Mouse (Mus musculus) lung, embryonic 16.5 days (tissue): Measurements from ENCODE around the gene Psmd9. TPM values are rescaled to one million over a fixed set of nuclear protein-coding genes. Genes with fewer than 3 reads are reported as not detected.
A peak's percentile ranks its signal among the peaks of the same experiment; 100 is the strongest.

Experiments
- ATAC-seq: fragments of 200-750 bp; cut with Nextera tagmentation; 2 replicates; pipeline ENCODE4 v1.8.0; 2017; ENCODE audit warnings: low read depth, mild to moderate bottlenecking, moderate library complexity
- H3K27ac ChIP-seq: fragments of 300-500 bp; sonication (generic); 2 replicates; pipeline ENCODE4 v1.5.1; 2014; ENCODE audit warnings: mild to moderate bottlenecking, control low read depth, low read length
- H3K27me3 ChIP-seq: fragments of 300-500 bp; sonication (generic); 2 replicates; pipeline ENCODE4 v1.6.1; 2014; ENCODE audit warnings: low read depth, low read length, mixed read lengths; ENCODE audit not compliant: control insufficient read depth, insufficient read depth
- H3K36me3 ChIP-seq: fragments of 300-500 bp; sonication (generic); 2 replicates; pipeline ENCODE4 v1.6.1; 2014; ENCODE audit warnings: low read length; ENCODE audit not compliant: control insufficient read depth, insufficient read depth
- H3K4me1 ChIP-seq: fragments of 300-500 bp; sonication (generic); replicated peaks from 2 replicates; pipeline ENCODE4 v1.6.1; 2014; ENCODE audit warnings: low read length, mixed read lengths; ENCODE audit not compliant: control insufficient read depth, insufficient read depth
- H3K4me2 ChIP-seq: fragments of 300-500 bp; sonication (generic); 2 replicates; pipeline ENCODE4 v1.6.1; 2014; ENCODE audit warnings: low read depth, low read length, control low read depth
- H3K4me3 ChIP-seq: fragments of 300-500 bp; sonication (generic); 2 replicates; pipeline ENCODE4 v1.5.1; 2014; ENCODE audit warnings: mild to moderate bottlenecking, low read length, control low read depth
- H3K9ac ChIP-seq: fragments of 300-500 bp; sonication (generic); 2 replicates; pipeline ENCODE4 v1.6.1; 2014; ENCODE audit warnings: low read length, control low read depth
- H3K9me3 ChIP-seq: fragments of 300-500 bp; sonication (generic); 2 replicates; pipeline ENCODE4 v1.6.1; 2016; ENCODE audit warnings: low read length; ENCODE audit not compliant: control insufficient read depth
- WGBS: fragments of 180-500 bp; shearing (Covaris S2); extraction: QIAGEN DNeasy Blood & Tissue Kit; methylation state at CpG from one replicate; pipeline ENCODE4 v1.1.7; 2014; 5-methylcytosine and 5-hydroxymethylcytosine counted together
- polyA plus RNA-seq: library from polyadenylated mRNA; unstranded; fragments of >200 nt; fragmentation: Nextera tagmentation; extraction: Ambion mirVana; gene quantifications from 2 replicates; pipeline ENCODE4 v1.2.1, GENCODE M21; 2015

Psmd9 gene
- polyA plus RNA-seq, 1 experiment from 2014 or later = 87.0 TPM

DNA sequence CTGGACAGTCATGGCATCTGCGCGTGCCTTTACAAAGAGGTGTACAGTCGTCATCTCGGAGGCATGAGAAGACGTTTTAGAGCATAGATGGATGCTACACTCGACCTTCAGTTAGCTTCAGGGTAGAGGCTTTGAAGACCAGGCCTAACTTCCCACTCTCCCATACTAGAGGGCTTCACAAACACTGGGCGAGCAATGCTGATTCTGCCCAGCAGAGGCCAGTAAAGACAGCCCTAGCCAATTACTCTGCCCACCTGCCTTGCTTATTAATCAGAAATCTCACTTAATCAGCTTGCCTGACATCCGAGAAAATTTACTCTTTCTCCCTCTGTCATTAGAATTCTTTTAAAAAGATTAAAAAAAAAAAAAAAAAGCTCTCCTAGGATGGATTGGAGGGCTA lies 116.0 kb downstream of the Psmd9 start:
- Histone ChIP-seq H3K9me3 (no peaks in the 10 kb centered on the region), H3K4me1 (no peaks in the 10 kb centered on the region), H3K36me3 (no peaks in the 10 kb centered on the region), H3K4me2 (no peak overlapping the region), H3K9ac (no peak overlapping the region), H3K27ac (no peak overlapping the region), H3K27me3 (no peaks in the 10 kb centered on the region), H3K4me3 (no peak overlapping the region)
- whole genome bisulfite sequencing = 35% methylated on average over 8 of the region's 8 CpGs
- no peak for ATAC-seq

DNA sequence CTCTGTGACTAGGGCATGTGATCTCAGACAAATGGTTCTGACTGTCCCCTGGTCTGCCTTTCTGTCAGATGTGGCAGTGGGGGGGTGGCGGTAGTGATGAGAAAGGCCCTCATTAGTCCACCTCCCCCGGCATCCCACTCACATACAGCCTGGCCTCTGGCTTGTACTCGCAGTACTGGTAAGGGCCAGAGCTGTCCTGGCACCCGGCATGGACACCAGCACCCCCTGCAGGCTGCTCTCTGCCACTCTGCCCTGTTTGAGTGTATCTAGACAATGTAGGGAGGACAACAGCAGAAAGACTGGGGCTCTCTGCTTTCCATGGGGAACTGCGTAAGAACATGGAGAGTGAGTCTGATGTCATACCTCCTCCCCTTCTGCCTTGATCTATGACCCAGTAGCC lies 118.9 kb downstream of the Psmd9 start:
- Histone ChIP-seq H3K4me1 (no peaks in the 10 kb centered on the region), H3K27ac (no peak overlapping the region), H3K9me3 (no peaks in the 10 kb centered on the region), H3K4me3 (no peak overlapping the region), H3K9ac (no peak overlapping the region), H3K4me2 (no peak overlapping the region), H3K36me3 (no peaks in the 10 kb centered on the region), H3K27me3 (no peaks in the 10 kb centered on the region)
- 90% methylated on average over 5 of the region's 5 CpGs for WGBS
- no peak for ATAC-seq

DNA sequence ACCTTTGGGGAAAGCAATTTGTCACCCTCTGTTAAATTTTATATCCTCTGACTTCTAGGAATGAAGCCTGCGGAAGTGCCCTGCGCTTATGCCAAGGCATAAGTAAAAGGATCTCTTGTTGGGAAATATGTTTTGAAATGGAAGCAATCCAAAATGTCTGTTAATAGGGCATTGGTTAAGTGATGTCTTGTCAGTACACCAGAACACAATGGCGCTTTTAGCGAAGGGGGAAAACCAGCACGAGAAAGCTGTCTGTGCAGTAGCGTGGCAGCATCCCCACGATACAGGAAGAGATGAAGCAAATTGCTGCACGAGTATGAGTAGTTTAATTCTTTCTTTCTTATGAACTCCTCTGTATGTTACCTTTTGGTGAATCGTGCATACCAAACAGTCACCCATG lies 125.4 kb downstream of the Psmd9 start:
- Histone ChIP-seq H3K27ac (no peak overlapping the region), H3K9me3 (no peaks in the 10 kb centered on the region), H3K27me3 (no peaks in the 10 kb centered on the region), H3K36me3 (no peaks in the 10 kb centered on the region), H3K9ac (no peak overlapping the region), H3K4me3 (no peak overlapping the region), H3K4me1 (no peaks in the 10 kb centered on the region), H3K4me2 (no peak overlapping the region)
- 79% methylated on average over 9 of the region's 9 CpGs for WGBS
- no peak for ATAC-seq

DNA sequence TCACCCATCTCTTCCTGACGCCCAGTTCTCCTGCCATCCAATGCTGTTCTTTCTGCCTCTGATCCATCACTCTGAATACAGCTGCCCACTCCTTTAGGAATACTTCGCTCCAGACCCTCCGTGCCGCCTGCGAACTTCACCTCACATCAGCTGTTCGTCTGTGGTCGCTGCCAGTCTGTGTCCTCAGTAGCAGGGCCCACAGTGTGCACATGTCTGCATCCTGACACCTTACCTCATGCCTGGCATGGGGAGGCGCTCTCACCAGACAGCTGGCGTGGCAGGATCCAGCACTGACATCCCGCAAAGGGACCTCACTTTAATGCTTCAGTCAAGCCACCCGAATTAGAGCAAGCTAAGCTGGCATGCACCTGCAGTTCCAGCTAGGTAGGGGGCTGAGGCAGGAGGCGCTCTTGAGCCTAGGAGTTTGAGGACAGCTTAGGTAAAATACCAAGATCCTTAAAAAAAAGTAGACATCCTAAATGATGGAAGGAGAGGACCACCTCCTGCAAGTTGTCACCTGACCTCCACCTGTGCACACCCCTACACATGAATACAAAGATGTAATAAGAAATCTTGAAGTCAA lies 127.1 kb downstream of the Psmd9 start:
- Histone ChIP-seq H3K27me3 (no peaks in the 10 kb centered on the region), H3K27ac (no peak overlapping the region), H3K4me2 (no peak overlapping the region), H3K4me1 (0 out of 2 replicates have a peak, but pooled peaks cover 2% of the 10 kb centered on the region), H3K9me3 (no peaks in the 10 kb centered on the region), H3K9ac (no peak overlapping the region), H3K4me3 (no peak overlapping the region), H3K36me3 (no peaks in the 10 kb centered on the region)
- 67% methylated on average over 12 of the region's 12 CpGs for WGBS
- 0 out of 2 replicates have a peak, but pooled peaks have one; percentile 22 for ATAC-seq

DNA sequence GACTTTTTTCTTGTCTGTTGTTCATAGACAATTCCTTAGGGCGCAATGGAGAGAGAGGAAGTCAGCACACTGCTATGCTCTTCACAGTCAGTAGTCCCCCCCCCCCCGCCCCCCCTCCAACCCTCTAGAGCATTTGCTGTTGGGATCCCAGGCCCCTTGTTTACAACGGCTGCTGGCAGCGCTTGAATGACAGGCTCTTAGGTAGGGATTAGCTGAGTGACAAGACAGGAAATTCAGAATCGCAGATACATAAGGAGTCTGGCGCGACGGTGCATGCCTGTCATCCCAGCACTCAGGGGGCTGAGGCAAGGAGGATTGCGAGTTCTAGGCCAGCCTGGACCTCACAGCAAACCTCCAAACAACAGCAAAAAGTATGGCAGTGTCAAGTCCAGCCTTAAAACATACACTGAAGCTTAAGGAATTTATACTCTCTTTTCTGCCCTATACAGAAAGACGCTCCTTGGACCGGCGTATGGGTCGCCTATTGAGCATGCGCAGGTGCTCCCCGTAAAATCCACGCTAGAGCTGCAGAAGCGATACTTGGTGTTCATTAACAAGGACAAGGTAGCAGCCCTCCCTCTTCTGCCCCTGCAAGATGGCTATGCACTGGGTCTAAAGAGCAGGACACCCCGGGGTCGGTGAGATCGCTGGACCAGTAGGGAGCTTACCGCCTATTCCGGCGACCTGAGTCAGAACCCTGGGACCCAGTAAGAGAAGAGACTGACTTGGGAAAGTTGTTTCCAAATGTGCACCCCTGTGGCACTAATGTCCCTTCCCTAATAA lies 128.0 kb downstream of the Psmd9 start:
- Histone ChIP-seq H3K27ac (no peak overlapping the region), H3K36me3 (no peaks in the 10 kb centered on the region), H3K4me1 (0 out of 2 replicates have a peak, but pooled peaks cover 2% of the 10 kb centered on the region), H3K9ac (no peak overlapping the region), H3K9me3 (no peaks in the 10 kb centered on the region), H3K27me3 (no peaks in the 10 kb centered on the region), H3K4me3 (no peak overlapping the region), H3K4me2 (no peak overlapping the region)
- WGBS = 59% methylated on average over 23 of the region's 23 CpGs
- ATAC-seq = no peak

DNA sequence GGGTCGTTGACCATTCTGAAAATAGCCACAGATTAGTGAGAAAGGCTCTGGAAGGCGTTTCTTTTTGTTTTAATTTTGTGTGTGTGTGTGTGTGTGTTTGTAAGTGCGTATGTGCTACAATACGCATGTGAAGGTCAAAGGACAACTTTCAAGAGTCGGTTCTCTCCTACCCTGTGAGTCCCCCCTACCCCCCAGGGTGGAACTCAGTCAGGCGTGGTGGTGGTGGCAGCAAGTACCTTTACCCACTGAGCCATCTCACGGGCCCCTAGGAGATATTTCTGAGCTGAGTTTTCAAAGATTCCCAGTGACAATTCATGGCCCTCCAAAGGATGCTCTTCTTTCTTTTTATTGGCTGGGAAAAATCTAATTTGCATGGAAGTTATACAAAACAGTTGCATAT lies 128.6 kb downstream of the Psmd9 start:
- H3K9ac ChIP-seq = no peak overlapping the region
- H3K4me2 ChIP-seq = no peak overlapping the region
- no peaks in the 10 kb centered on the region for H3K27me3 ChIP-seq
- H3K4me1 ChIP-seq = 0 out of 2 replicates have a peak, but pooled peaks cover 2% of the 10 kb centered on the region
- H3K4me3 ChIP-seq = no peak overlapping the region
- H3K36me3 ChIP-seq = no peaks in the 10 kb centered on the region
- no peak overlapping the region for H3K27ac ChIP-seq
- ATAC-seq = no peak
- H3K9me3 ChIP-seq = no peaks in the 10 kb centered on the region
- WGBS = 75% methylated on average over 7 of the region's 7 CpGs

DNA sequence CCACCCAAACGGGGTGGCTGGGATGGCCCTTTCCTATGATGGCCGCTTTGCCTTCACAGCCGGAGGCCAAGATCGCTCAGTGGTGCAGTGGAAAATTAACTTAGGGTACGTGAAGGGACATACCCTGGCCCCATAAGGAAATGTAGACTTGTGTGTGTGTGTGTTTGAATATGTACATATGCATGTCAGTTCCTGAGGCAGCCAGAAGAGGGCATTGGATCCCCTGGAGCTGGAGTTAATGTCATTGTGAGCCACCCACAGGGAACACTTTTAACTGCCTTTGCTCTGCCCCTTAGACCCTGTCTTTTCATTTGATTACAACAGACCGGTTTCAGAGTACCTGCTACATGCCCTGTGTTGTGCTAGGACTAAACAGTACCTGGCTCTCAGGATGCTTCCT lies 129.3 kb downstream of the Psmd9 start:
- H3K4me2 ChIP-seq = no peak overlapping the region
- no peaks in the 10 kb centered on the region for H3K27me3 ChIP-seq
- no peaks in the 10 kb centered on the region for H3K36me3 ChIP-seq
- H3K9ac ChIP-seq = no peak overlapping the region
- no peak overlapping the region for H3K4me3 ChIP-seq
- H3K9me3 ChIP-seq = no peaks in the 10 kb centered on the region
- H3K4me1 ChIP-seq = 0 out of 2 replicates have a peak, but pooled peaks cover 2% of the 10 kb centered on the region
- H3K27ac ChIP-seq = no peak overlapping the region
- no peak for ATAC-seq
- WGBS = 89% methylated on average over 6 of the region's 6 CpGs

Other genes with a start within 250 kb of the Psmd9 start
- gene Kdm2b, start 179.6 kb upstream of the Psmd9 start, polyA plus RNA-seq = 35.5 and 37.6 TPM in 2 replicates
- 18.2 and 19.3 TPM in 2 replicates for gene Orai1, start 154.3 kb upstream of the Psmd9 start, polyA plus RNA-seq
- gene Morn3, start 122.4 kb upstream of the Psmd9 start, polyA plus RNA-seq = 3.9 and 7.4 TPM in 2 replicates
- 12.4 and 14.5 TPM in 2 replicates for gene Tmem120b, start 101.0 kb upstream of the Psmd9 start, polyA plus RNA-seq
- gene Rhof, start 36.7 kb upstream of the Psmd9 start, polyA plus RNA-seq = 5.3 and 5.6 TPM in 2 replicates
- 8.4 and 9.1 TPM in 2 replicates for gene Setd1b, start 27.2 kb upstream of the Psmd9 start, polyA plus RNA-seq
- gene Hpd, start 13.3 kb downstream of the Psmd9 start, polyA plus RNA-seq = 0.18 and 0.91 TPM in 2 replicates
- gene Wdr66, start 82.7 kb downstream of the Psmd9 start, polyA plus RNA-seq = 1.3 and 1.5 TPM in 2 replicates
- 21.8 and 23.9 TPM in 2 replicates for gene Bcl7a, start 174.4 kb downstream of the Psmd9 start, polyA plus RNA-seq
- 15.0 and 17.8 TPM in 2 replicates for gene Mlxip, start 225.4 kb downstream of the Psmd9 start, polyA plus RNA-seq